Mouse (Mus musculus): Measurements from ENCODE around the gene Pklr. TPM values are rescaled to one million over a fixed set of nuclear protein-coding genes. Genes with fewer than 3 reads are reported as not detected.

Pklr gene
- total and polyA plus RNA-seq, 3 experiments, result 53.2 to 185 (median 133) TPM

DNA sequence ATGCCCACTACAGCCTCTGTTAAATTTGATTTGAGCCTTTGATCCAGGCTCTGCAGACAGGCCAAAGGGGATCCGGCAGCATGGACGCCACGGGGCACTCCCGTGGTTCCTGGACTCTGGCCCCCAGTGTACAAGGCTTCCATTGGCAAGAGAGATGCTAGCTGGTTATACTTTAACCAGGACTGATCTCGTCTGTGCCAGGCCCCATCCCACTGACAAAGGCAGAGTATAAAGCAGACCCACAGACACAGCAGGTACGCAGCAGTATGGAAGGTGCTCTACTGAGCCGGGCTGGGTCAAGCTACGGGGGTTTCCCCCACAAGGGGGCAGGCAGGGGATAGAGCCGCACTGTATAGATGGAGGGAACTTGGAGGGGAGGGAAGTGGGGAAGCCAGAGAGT is 423 bp downstream of the Pklr start (continued):
- TF ChIP-seq GABPA (IDR thresholded peaks at IDR 0.05; ENCODE audit: low read depth, low read length) (0 out of 2 replicates have a peak, but pooled peaks have one; percentile 39), NRF1 (IDR thresholded peaks at IDR 0.05; ENCODE audit: insufficient read depth, low read depth, low read length, poor library complexity, severe bottlenecking) (no peak)

- Histone ChIP-seq H3K27ac (ENCODE audit: control insufficient read depth, low read depth, low read length) (no peak overlapping the region), H3K4me3 (ENCODE audit: control insufficient read depth in 1 of 2, insufficient read depth in 1 of 2, low read depth in 2 of 2, low read length in 2 of 2) (no peak overlapping the region), H3K27me3 (ENCODE audit: control insufficient read depth in 1 of 2, insufficient read depth in 2 of 2, low read length in 2 of 2) (no peaks in the 10 kb centered on the region), H3K79me2 (ENCODE audit: control insufficient read depth, insufficient read depth, low read length, poor library complexity) (no peaks in the 10 kb centered on the region), H3K4me1 (ENCODE audit: control insufficient read depth in 1 of 2, insufficient read depth in 2 of 2, low read length in 2 of 2) (no peaks in the 10 kb centered on the region), H3K36me3 (ENCODE audit: control insufficient read depth in 1 of 2, insufficient read depth in 2 of 2, low read length in 2 of 2) (peaks cover 0 to 4% of the 10 kb centered on the region in 2 experiments; a peak in 1 of 4 replicates), H3K9ac (ENCODE audit: control insufficient read depth, low read depth, low read length, poor library complexity, severe bottlenecking) (no peak overlapping the region), H3K9me3 (replicated peaks; ENCODE audit: insufficient read depth, low read length) (no peaks in the 10 kb centered on the region)
- DNase-seq (ENCODE audit: low read depth, low spot score), result no peak
- TF ChIP-seq BHLHE40 (IDR thresholded peaks at IDR 0.05; ENCODE audit: borderline replicate concordance, low read depth, low read length), result no peak
Observed at GRCm38 (mm10) chr3:89144821-89145220, 8.9 kb downstream of the Pklr start.

DNA sequence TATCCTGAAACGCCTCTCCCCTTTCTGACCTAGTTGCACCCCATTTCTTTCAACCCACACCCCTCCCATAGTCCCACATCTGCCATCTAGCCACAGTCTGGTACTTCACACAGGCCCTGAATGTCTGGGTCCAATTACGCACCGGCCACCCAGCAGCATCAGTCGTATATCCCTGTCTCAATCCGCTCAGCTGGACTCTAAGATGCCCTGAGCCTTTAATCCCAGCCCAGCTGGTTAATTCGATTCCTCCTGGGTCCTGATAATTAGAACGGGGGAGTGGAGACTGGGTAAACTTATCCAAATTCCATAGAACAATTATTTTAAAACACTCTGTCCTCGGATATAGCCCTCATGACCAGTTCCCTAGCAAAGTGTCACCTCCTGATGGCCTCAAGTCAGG is 9.6 kb downstream of the Pklr start:
- no peak for TF ChIP-seq POLR2AphosphoS5 (IDR thresholded peaks at IDR 0.05; ENCODE audit: borderline replicate concordance, low read depth, low read length)
- no peak for TF ChIP-seq ETS1 (IDR thresholded peaks at IDR 0.05; ENCODE audit: low read depth, low read length)
- no peak for TF ChIP-seq MXI1 (IDR thresholded peaks at IDR 0.05; ENCODE audit: low read depth, low read length)
- no peak for TF ChIP-seq ZNF384 (IDR thresholded peaks at IDR 0.05; ENCODE audit: low read depth, low read length)
- TF ChIP-seq RCOR1 (IDR thresholded peaks at IDR 0.05; ENCODE audit: low read depth, low read length), result no peak
- no peak for TF ChIP-seq RAD21 (IDR thresholded peaks at IDR 0.05; ENCODE audit: low read depth, low read length)
- no peak for TF ChIP-seq BHLHE40 (IDR thresholded peaks at IDR 0.05; ENCODE audit: borderline replicate concordance, low read depth, low read length)
- no peak for TF ChIP-seq TAL1 (IDR thresholded peaks at IDR 0.05; ENCODE audit: low read length)
- no peak for TF ChIP-seq SMC3 (IDR thresholded peaks at IDR 0.05; ENCODE audit: low read depth, low read length)
- no peak for TF ChIP-seq TCF12 (IDR thresholded peaks at IDR 0.05; ENCODE audit: low read depth, low read length)
- no peak for TF ChIP-seq E2F4 (IDR thresholded peaks at IDR 0.05; ENCODE audit: borderline replicate concordance, low read depth, low read length)
- TF ChIP-seq KAT2A (conservative IDR thresholded peaks at IDR 0.05; ENCODE audit: low read depth, low read length), result no peak
- no peak for TF ChIP-seq MAFK (IDR thresholded peaks at IDR 0.05; ENCODE audit: borderline replicate concordance, low read depth, low read length)
- no peaks in the 10 kb centered on the region for H3K4me1 ChIP-seq (ENCODE audit: control insufficient read depth in 1 of 2, insufficient read depth in 2 of 2, low read length in 2 of 2)
- H3K27ac ChIP-seq (ENCODE audit: control insufficient read depth, low read depth, low read length), result no peak overlapping the region
- H3K79me2 ChIP-seq (ENCODE audit: control insufficient read depth, insufficient read depth, low read length, poor library complexity), result no peaks in the 10 kb centered on the region
- H3K9ac ChIP-seq (ENCODE audit: control insufficient read depth, low read depth, low read length, poor library complexity, severe bottlenecking), result no peak overlapping the region
- no peak overlapping the region for H3K4me3 ChIP-seq (ENCODE audit: control insufficient read depth in 1 of 2, insufficient read depth in 1 of 2, low read depth in 2 of 2, low read length in 2 of 2)
- no peak for DNase-seq (ENCODE audit: low read depth, low spot score)
- no peaks in the 10 kb centered on the region for H3K27me3 ChIP-seq (ENCODE audit: control insufficient read depth in 1 of 2, insufficient read depth in 2 of 2, low read length in 2 of 2)
- H3K9me3 ChIP-seq (replicated peaks; ENCODE audit: insufficient read depth, low read length), result no peaks in the 10 kb centered on the region
- peaks cover 0 to 4% of the 10 kb centered on the region in 2 experiments; a peak in 1 of 4 replicates for H3K36me3 ChIP-seq (ENCODE audit: control insufficient read depth in 1 of 2, insufficient read depth in 2 of 2, low read length in 2 of 2)

Measured in MEL (cell line).